Mouse (Mus musculus) testis, adult 2 months (tissue): Measurements from ENCODE around the gene Saa2. TPM values are rescaled to one million over a fixed set of nuclear protein-coding genes. Genes with fewer than 3 reads are reported as not detected.
A peak's percentile ranks its signal among the peaks of the same experiment; 100 is the strongest.

Experiments used
- H3K27ac ChIP-seq: fragments of 200-500 bp; 2 replicates; pipeline ENCODE4 v1.5.1; 2012; ENCODE audit warnings: low read depth, low read length; ENCODE audit not compliant: control insufficient read depth, insufficient read depth
- H3K27me3 ChIP-seq: fragments of 200-500 bp; 2 replicates; pipeline ENCODE4 v1.6.1; 2012; ENCODE audit warnings: mild to moderate bottlenecking, low read length, moderate library complexity; ENCODE audit not compliant: control insufficient read depth, insufficient read depth
- H3K36me3 ChIP-seq: fragments of 200-500 bp; 2 replicates; pipeline ENCODE4 v1.6.1; 2012; ENCODE audit warnings: mild to moderate bottlenecking, low read length; ENCODE audit not compliant: control insufficient read depth, insufficient read depth
- H3K4me1 ChIP-seq: fragments of 200-500 bp; 2 replicates; pipeline ENCODE4 v1.6.1; 2012; ENCODE audit warnings: low read length; ENCODE audit not compliant: control insufficient read depth, insufficient read depth
- H3K4me3 ChIP-seq: fragments of 200-500 bp; 2 replicates; pipeline ENCODE4 v1.5.1; 2012; ENCODE audit warnings: low read depth, mild to moderate bottlenecking, low read length, moderate library complexity, mixed read lengths; ENCODE audit not compliant: control insufficient read depth
- CTCF ChIP-seq: fragments of 200-500 bp; IDR thresholded peaks from 2 replicates; pipeline ENCODE4 v1.5.1; 2012; ENCODE audit warnings: low read depth, mild to moderate bottlenecking, inconsistent platforms, low read length, moderate library complexity; ENCODE audit not compliant: control insufficient read depth, insufficient read depth, insufficient replicate concordance
- POLR2A ChIP-seq: fragments of 200-500 bp; IDR thresholded peaks from 2 replicates; pipeline ENCODE4 v1.6.1; 2012; ENCODE audit warnings: low read depth, mild to moderate bottlenecking, inconsistent platforms, low read length, moderate library complexity; ENCODE audit not compliant: control insufficient read depth
- polyA plus RNA-seq: library from polyadenylated mRNA; depleted of rRNA; stranded (reverse); fragments of >200 nt; gene quantifications from 2 replicates; pipeline ENCODE4 v1.2.3, GENCODE M21; 2012; rRNA removed

The Saa2 gene
- polyA plus RNA-seq, 1 experiment, result not detected

DNA sequence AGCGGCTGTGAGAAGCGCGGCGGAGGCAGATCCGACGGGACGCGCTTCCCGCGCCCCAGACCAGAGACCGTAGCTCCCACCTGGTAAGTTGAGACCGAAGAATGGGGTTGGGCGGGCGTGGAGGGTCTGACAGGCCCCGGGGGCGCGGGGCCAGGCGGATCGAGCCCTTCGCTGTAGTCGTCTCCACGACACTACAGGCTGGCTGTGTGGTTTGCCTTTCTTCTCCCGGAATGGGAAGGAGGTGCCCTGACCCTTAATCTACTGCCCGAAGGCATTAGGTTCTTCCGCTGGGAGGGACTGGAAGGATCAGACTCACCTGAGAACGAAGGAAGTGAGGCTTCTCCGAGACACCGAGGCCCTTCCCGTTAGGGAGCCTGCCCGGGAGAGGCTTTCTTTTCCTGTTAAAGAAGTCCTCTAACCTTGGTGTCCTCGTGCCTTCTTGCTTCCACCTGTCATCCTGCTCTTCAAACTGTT is 44.7 kb downstream of the Saa2 start:
- peak overlapping the region; percentile 95 for H3K4me3 ChIP-seq
- H3K36me3 ChIP-seq, result peaks cover 2% of the 10 kb centered on the region; the same call in 1 of the 2 replicates
- H3K4me1 ChIP-seq, result peaks cover 2% of the 10 kb centered on the region; the same call in 1 of the 2 replicates
- no peaks in the 10 kb centered on the region for H3K27me3 ChIP-seq
- TF ChIP-seq CTCF (no peak), POLR2A (no peak)
- H3K27ac ChIP-seq, result peak overlapping the region; percentile 92

DNA sequence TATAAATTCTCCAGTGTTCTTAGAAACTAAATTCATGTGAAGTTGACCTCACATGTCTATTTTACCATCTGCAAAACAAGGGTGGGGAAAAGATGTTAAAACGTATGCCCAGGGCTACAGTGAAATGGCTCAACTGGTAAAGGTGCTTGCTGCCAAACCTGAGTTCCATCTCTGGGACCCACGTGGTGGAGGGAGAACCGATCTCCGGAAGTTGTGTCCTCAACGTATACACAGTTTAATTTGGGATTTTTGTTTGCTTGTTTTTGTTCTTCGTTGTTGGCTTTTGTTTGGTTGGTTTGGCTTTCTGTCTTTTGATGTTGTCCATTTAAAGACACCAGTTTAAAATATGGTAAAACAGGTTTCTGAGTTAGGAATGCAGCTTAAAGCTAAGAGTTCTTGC is 45.2 kb downstream of the Saa2 start:
- Histone ChIP-seq H3K27ac (no peak overlapping the region), H3K4me3 (peak overlapping the region; percentile 95), H3K4me1 (peaks cover 2% of the 10 kb centered on the region; the same call in 1 of the 2 replicates), H3K36me3 (peaks cover 2% of the 10 kb centered on the region; the same call in 1 of the 2 replicates), H3K27me3 (no peaks in the 10 kb centered on the region)
- TF ChIP-seq CTCF, result no peak
- no peak for TF ChIP-seq POLR2A

Other genes with a start within 250 kb of the Saa2 start
- gene Sergef, start 112.0 kb upstream of the Saa2 start, polyA plus RNA-seq, result 6.8 and 7.7 TPM in 2 replicates
- 0.22 TPM in 1 of 2 replicates, not detected in the other for gene Tph1, start 79.3 kb upstream of the Saa2 start, polyA plus RNA-seq
- 8.7 and 9.5 TPM in 2 replicates for gene Saal1, start 41.1 kb upstream of the Saa2 start, polyA plus RNA-seq
- not detected in 2 replicates for gene Saa3, start 36.1 kb upstream of the Saa2 start, polyA plus RNA-seq
- gene Saa4, start 19.2 kb upstream of the Saa2 start, polyA plus RNA-seq, result 0.06 and 0.09 TPM in 2 replicates
- 1.2 and 1.8 TPM in 2 replicates for gene Saa1, start 8.8 kb upstream of the Saa2 start, polyA plus RNA-seq
- 13.1 and 16.5 TPM in 2 replicates for gene Hps5, start 44.3 kb downstream of the Saa2 start, polyA plus RNA-seq
- gene Gtf2h1, start 44.3 kb downstream of the Saa2 start, polyA plus RNA-seq, result 32.3 and 32.7 TPM in 2 replicates
- 979 and 1,018 TPM in 2 replicates for gene Ldha, start 89.7 kb downstream of the Saa2 start, polyA plus RNA-seq
- 2,921 and 3,733 TPM in 2 replicates for gene Ldhc, start 109.4 kb downstream of the Saa2 start, polyA plus RNA-seq
- 38.3 and 45.7 TPM in 2 replicates for gene Tsg101, start 168.2 kb downstream of the Saa2 start, polyA plus RNA-seq
- 2.4 and 2.9 TPM in 2 replicates for gene Uevld, start 206.7 kb downstream of the Saa2 start, polyA plus RNA-seq
- gene Gm9999, start 231.8 kb downstream of the Saa2 start, polyA plus RNA-seq, result 1,349 and 1,518 TPM in 2 replicates